Mouse (Mus musculus): ENCODE results near the gene Mcf2l. TPM values are rescaled to one million over a fixed set of nuclear protein-coding genes. Genes with fewer than 3 reads are reported as not detected.

Mcf2l gene
- total RNA-seq, 1 experiment from 2014 or later, result 9.3 TPM

DNA sequence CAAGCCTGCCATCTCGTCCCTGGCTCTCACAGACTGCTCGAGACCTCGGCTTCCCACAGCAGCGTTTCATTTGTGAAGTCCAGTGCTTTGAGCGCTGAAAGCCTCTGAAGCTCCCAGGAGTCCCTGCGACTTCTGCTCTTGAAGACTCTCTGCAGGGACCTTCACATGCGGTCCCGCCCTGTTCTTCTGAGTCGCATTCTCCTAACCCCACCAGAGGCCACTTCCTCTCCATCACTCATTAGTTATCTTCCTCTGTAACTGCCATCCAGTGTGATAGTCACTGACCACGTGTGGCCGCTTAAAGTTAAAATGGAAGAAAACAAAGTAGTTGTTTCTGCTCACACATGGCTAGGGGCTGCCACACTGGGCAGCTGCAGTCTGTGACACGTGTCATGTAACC lies 103.7 kb downstream of the Mcf2l start:
- no peak for ATAC-seq (ENCODE audit: extremely low read depth, insufficient number of reproducible peaks, low FRiP score, poor library complexity, severe bottlenecking)

- no peak for ATAC-seq (ENCODE audit: extremely low read depth, insufficient number of reproducible peaks, low FRiP score, poor library complexity, severe bottlenecking)
Observed at GRCm38 (mm10) chr8:12978308-12978707, 104.7 kb downstream of the Mcf2l start.

DNA sequence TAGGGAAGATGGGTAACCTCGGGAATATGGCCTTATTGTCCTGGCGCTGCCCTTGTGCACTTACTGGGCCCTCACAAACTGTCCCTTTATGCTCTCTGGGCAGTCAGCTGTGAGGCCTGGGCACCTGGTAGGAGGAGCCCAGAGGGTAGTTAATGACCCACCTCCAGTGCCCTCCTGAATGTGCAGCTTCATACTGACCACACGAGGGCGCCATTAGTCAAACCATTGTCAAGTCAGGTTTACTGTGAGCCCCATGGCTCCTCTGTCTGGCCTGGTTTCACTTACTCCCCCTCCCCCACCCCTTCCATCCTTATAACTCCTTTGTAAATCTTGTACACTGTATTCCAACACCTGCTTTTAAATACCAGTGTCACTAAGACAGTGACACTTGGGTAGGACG lies 105.1 kb downstream of the Mcf2l start:
- ATAC-seq (ENCODE audit: extremely low read depth, insufficient number of reproducible peaks, low FRiP score, poor library complexity, severe bottlenecking), result peak; percentile 66

DNA sequence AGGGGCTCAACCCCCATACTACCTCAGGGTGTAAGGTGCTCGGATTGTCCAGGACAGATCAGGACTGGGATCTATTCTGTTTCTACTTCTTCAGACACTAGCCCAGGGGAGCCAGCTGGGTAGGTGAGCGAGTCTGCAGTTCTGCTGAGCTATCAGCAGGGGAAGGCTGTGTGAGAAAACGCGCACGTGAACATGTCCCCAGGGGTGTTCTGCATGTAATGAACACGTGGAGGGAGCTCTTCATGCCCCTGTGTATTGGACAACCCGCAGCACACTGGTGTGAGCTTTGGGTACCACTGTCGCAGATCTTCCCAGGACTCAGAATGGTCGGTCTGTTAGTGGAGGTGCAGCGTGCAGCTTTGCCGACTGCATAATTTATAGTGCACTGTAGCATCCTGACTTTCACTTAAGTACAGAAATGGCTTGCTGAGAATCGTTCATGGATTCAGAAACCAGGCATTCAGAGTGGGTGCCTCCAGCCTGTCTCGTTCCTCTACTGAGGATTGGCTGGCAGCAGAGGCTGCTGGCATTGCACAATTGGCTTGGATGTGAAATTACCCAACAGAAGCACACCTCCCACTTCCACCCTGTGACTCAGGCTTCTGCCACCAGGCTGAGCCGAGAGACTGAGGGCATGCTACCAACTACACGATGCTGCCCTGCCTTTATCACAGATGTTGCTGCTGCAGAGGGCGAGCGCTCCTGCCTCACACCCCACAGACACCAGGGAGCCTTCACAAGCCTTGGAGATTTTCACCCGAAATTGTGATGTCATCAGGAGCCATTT lies 110.3 kb downstream of the Mcf2l start:
- ATAC-seq (ENCODE audit: extremely low read depth, insufficient number of reproducible peaks, low FRiP score, poor library complexity, severe bottlenecking), result peak; percentile 85

- no peak for ATAC-seq (ENCODE audit: extremely low read depth, insufficient number of reproducible peaks, low FRiP score, poor library complexity, severe bottlenecking)
Observed at GRCm38 (mm10) chr8:12984601-12985243, 111.1 kb downstream of the Mcf2l start.

GRCm38 (mm10) chr8:12985259-12985658 lies 111.7 kb downstream of the Mcf2l start:
- no peak for ATAC-seq (ENCODE audit: extremely low read depth, insufficient number of reproducible peaks, low FRiP score, poor library complexity, severe bottlenecking)

DNA sequence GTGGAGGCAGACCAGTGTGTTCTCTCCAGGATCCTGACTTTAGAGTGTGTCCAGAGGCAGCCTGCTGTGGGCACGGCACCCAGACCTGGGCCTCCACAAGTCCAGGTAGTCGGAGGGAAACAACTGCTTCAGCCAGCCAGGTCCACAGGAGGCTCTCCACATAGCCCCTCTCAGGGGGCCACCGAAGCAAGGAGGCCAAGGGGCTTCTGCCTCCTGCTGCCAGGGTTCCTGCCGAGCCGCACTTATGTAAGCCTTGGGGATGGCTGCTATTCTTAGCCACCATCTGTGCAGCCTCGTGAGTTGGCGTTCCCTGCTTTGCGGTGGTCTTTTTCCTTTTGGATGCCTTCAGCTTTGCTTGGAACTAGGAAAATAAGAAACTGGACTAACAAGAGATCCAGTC lies 114.0 kb downstream of the Mcf2l start:
- ATAC-seq (ENCODE audit: extremely low read depth, insufficient number of reproducible peaks, low FRiP score, poor library complexity, severe bottlenecking), result no peak

GRCm38 (mm10) chr8:12988722-12989430 lies 115.3 kb downstream of the Mcf2l start:
- no peak for ATAC-seq (ENCODE audit: extremely low read depth, insufficient number of reproducible peaks, low FRiP score, poor library complexity, severe bottlenecking)

- ATAC-seq (ENCODE audit: extremely low read depth, insufficient number of reproducible peaks, low FRiP score, poor library complexity, severe bottlenecking), result no peak
Observed at GRCm38 (mm10) chr8:12991411-12991810, 117.8 kb downstream of the Mcf2l start.

- ATAC-seq (ENCODE audit: extremely low read depth, insufficient number of reproducible peaks, low FRiP score, poor library complexity, severe bottlenecking), result no peak
Observed at GRCm38 (mm10) chr8:12994468-12994867, 120.9 kb downstream of the Mcf2l start.

DNA sequence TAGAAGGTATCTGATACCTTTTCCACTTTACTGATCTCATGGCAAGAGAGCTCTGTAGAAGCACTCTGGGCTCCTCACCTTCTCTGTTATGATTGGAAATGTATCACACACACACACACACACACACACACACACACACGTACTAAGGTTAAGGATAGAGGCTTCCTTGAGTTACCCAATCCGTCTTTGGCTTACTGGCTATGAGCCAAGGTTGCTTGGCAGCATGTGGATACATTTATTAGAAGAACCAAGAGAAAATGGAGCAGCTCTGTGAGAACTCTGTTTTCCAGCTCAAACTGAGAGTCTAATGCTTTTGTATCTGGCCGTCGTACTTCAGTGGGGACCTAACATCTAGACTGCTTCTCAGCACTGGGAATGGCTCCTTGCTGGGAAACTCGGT lies 121.9 kb downstream of the Mcf2l start:
- ATAC-seq (ENCODE audit: extremely low read depth, insufficient number of reproducible peaks, low FRiP score, poor library complexity, severe bottlenecking), result no peak

DNA sequence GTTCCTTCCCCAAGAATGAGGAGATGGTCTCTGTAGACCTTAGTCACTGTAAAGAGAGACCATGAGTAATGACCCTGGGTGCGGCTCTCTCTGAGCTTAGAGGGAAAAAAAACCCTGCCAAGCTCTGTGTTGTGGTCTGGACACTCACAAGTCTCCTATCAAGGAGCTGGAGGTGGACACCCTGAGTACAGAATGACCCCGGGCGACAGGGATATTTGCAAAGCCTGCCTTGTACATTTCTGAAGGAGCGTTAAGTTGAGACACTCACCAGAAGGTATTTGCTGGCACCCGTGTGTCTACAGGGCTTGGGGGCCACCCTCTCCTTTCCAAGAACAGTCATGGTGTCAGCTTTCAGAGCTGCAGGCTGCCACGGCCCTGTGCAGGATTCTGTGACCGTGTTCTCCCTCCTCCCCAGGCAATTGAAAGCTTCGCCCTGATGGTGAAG lies 123.2 kb downstream of the Mcf2l start:
- no peak for ATAC-seq (ENCODE audit: extremely low read depth, insufficient number of reproducible peaks, low FRiP score, poor library complexity, severe bottlenecking)

DNA sequence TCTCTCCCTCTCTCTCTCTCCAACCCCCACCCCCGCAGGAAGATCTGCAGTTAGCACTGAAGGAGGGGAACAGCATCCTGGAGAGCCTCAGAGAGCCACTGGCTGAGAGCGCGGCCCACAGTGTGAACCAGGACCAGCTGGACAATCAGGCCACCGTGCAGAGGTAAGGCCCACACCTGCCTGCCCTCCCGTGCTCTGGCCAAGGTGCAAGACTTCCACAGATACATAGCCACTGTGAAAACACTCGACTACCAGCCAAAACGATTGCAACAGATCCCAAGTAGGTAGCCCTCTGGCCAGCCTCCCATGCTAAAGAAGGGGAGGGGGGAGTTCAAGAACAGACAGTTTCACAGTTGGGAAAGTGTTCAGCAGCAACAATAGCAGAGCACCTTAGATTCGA lies 124.7 kb downstream of the Mcf2l start:
- no peak for ATAC-seq (ENCODE audit: extremely low read depth, insufficient number of reproducible peaks, low FRiP score, poor library complexity, severe bottlenecking)

GRCm38 (mm10) chr8:12999793-13000192 lies 126.2 kb downstream of the Mcf2l start:
- ATAC-seq (ENCODE audit: extremely low read depth, insufficient number of reproducible peaks, low FRiP score, poor library complexity, severe bottlenecking), result no peak

DNA sequence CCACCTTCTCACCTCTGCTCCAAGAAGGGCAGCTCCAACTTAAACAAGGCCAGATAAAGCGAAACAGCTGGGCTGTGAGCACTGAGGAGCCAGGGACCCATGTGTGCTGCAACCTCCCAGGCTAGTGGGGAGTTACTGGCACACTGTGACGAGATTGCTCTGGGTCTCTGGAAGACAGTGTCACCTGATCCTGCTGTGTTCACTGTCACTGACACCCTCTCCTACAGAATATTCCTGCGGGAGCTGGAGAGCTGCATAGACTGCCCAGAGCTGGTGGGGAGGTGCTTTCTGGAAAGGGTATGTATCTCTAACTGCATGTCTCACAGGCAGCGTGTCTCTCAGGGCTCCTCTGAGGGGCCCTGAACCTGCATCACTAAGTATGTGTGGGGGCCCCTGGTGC lies 133.9 kb downstream of the Mcf2l start:
- no peak for ATAC-seq (ENCODE audit: extremely low read depth, insufficient number of reproducible peaks, low FRiP score, poor library complexity, severe bottlenecking)

- ATAC-seq (ENCODE audit: extremely low read depth, insufficient number of reproducible peaks, low FRiP score, poor library complexity, severe bottlenecking), result no peak
Observed at GRCm38 (mm10) chr8:13010313-13010712, 136.7 kb downstream of the Mcf2l start.

GRCm38 (mm10) chr8:13019560-13019959 lies 146.0 kb downstream of the Mcf2l start:
- ATAC-seq (ENCODE audit: extremely low read depth, insufficient number of reproducible peaks, low FRiP score, poor library complexity, severe bottlenecking), result no peak

GRCm38 (mm10) chr8:13021830-13022229 lies 148.2 kb downstream of the Mcf2l start:
- no peak for ATAC-seq (ENCODE audit: extremely low read depth, insufficient number of reproducible peaks, low FRiP score, poor library complexity, severe bottlenecking)

- no peak for ATAC-seq (ENCODE audit: extremely low read depth, insufficient number of reproducible peaks, low FRiP score, poor library complexity, severe bottlenecking)
Observed at GRCm38 (mm10) chr8:13025487-13026224, 152.1 kb downstream of the Mcf2l start, which contains the start of gene F7. F7 (plus strand) TSS chr8:13026034.

All from neutrophil, adult 5-6 weeks (primary cell).